Mouse (Mus musculus): ENCODE measurements around the gene Cacna1i. TPM values are rescaled to one million over a fixed set of nuclear protein-coding genes. Genes with fewer than 3 reads are reported as not detected.

Cacna1i gene
- polyA plus RNA-seq, 1 experiment from 2014 or later, result 0.05 TPM

- H3K27me3 ChIP-seq (ENCODE audit: control insufficient read depth, insufficient read depth, low read length), result no peaks in the 10 kb centered on the region
- no peak overlapping the region for H3K9ac ChIP-seq (ENCODE audit: low read length)
- no peaks in the 10 kb centered on the region for H3K36me3 ChIP-seq (ENCODE audit: control insufficient read depth, insufficient read depth, low read length)
- DNase-seq (ENCODE audit: low spot score) (no peak), ATAC-seq (ENCODE audit: insufficient read depth, low FRiP score, low TSS enrichment) (no peak)
- H3K4me3 ChIP-seq (ENCODE audit: low read depth, low read length), result no peak overlapping the region
- no peaks in the 10 kb centered on the region for H3K9me3 ChIP-seq (ENCODE audit: control insufficient read depth, low read length)
- no peak overlapping the region for H3K4me2 ChIP-seq (ENCODE audit: low read depth)
- 55% methylated on average over 3 of the region's 3 CpGs for WGBS
- H3K4me1 ChIP-seq (ENCODE audit: control insufficient read depth, insufficient read depth, low read length), result no peaks in the 10 kb centered on the region
- H3K27ac ChIP-seq (ENCODE audit: low read depth, low read length), result no peak overlapping the region
Observed at GRCm38 (mm10) chr15:80330276-80330675, 43.2 kb downstream of the Cacna1i start.

- no peak overlapping the region for H3K27ac ChIP-seq (ENCODE audit: low read depth, low read length)
- H3K4me3 ChIP-seq (ENCODE audit: low read depth, low read length), result no peak overlapping the region
- no peak overlapping the region for H3K4me2 ChIP-seq (ENCODE audit: low read depth)
- H3K9me3 ChIP-seq (ENCODE audit: control insufficient read depth, low read length), result no peaks in the 10 kb centered on the region
- H3K36me3 ChIP-seq (ENCODE audit: control insufficient read depth, insufficient read depth, low read length), result no peaks in the 10 kb centered on the region
- ATAC-seq (ENCODE audit: insufficient read depth, low FRiP score, low TSS enrichment) (no peak), DNase-seq (ENCODE audit: low spot score) (no peak)
- no peaks in the 10 kb centered on the region for H3K27me3 ChIP-seq (ENCODE audit: control insufficient read depth, insufficient read depth, low read length)
- no peak overlapping the region for H3K9ac ChIP-seq (ENCODE audit: low read length)
- 97% methylated on average over 10 of the region's 10 CpGs for WGBS
- no peaks in the 10 kb centered on the region for H3K4me1 ChIP-seq (ENCODE audit: control insufficient read depth, insufficient read depth, low read length)
Observed at GRCm38 (mm10) chr15:80334766-80335165, 47.7 kb downstream of the Cacna1i start.

GRCm38 (mm10) chr15:80335196-80335595 is 48.2 kb downstream of the Cacna1i start:
- H3K4me1 ChIP-seq (ENCODE audit: control insufficient read depth, insufficient read depth, low read length), result no peaks in the 10 kb centered on the region
- no peaks in the 10 kb centered on the region for H3K27me3 ChIP-seq (ENCODE audit: control insufficient read depth, insufficient read depth, low read length)
- no peak overlapping the region for H3K4me3 ChIP-seq (ENCODE audit: low read depth, low read length)
- no peaks in the 10 kb centered on the region for H3K9me3 ChIP-seq (ENCODE audit: control insufficient read depth, low read length)
- no peaks in the 10 kb centered on the region for H3K36me3 ChIP-seq (ENCODE audit: control insufficient read depth, insufficient read depth, low read length)
- WGBS, result 74% methylated on average over 7 of the region's 7 CpGs
- no peak overlapping the region for H3K9ac ChIP-seq (ENCODE audit: low read length)
- DNase-seq (ENCODE audit: low spot score), result no peak
- H3K4me2 ChIP-seq (ENCODE audit: low read depth), result no peak overlapping the region
- H3K27ac ChIP-seq (ENCODE audit: low read depth, low read length), result no peak overlapping the region
- ATAC-seq (ENCODE audit: insufficient read depth, low FRiP score, low TSS enrichment), result no peak

- no peak overlapping the region for H3K4me3 ChIP-seq (ENCODE audit: low read depth, low read length)
- H3K9ac ChIP-seq (ENCODE audit: low read length), result no peak overlapping the region
- H3K27me3 ChIP-seq (ENCODE audit: control insufficient read depth, insufficient read depth, low read length), result no peaks in the 10 kb centered on the region
- 70% methylated on average over 2 of the region's 2 CpGs for WGBS
- H3K27ac ChIP-seq (ENCODE audit: low read depth, low read length), result no peak overlapping the region
- no peak overlapping the region for H3K4me2 ChIP-seq (ENCODE audit: low read depth)
- DNase-seq (ENCODE audit: low spot score), result peak; percentile 20
- no peaks in the 10 kb centered on the region for H3K36me3 ChIP-seq (ENCODE audit: control insufficient read depth, insufficient read depth, low read length)
- no peaks in the 10 kb centered on the region for H3K9me3 ChIP-seq (ENCODE audit: control insufficient read depth, low read length)
- no peak for ATAC-seq (ENCODE audit: insufficient read depth, low FRiP score, low TSS enrichment)
- no peaks in the 10 kb centered on the region for H3K4me1 ChIP-seq (ENCODE audit: control insufficient read depth, insufficient read depth, low read length)
Observed at GRCm38 (mm10) chr15:80340348-80340747, 53.3 kb downstream of the Cacna1i start.

GRCm38 (mm10) chr15:80342394-80342793 is 55.4 kb downstream of the Cacna1i start:
- no peaks in the 10 kb centered on the region for H3K4me1 ChIP-seq (ENCODE audit: control insufficient read depth, insufficient read depth, low read length)
- no peak overlapping the region for H3K27ac ChIP-seq (ENCODE audit: low read depth, low read length)
- H3K36me3 ChIP-seq (ENCODE audit: control insufficient read depth, insufficient read depth, low read length), result no peaks in the 10 kb centered on the region
- DNase-seq (ENCODE audit: low spot score), result no peak
- H3K4me3 ChIP-seq (ENCODE audit: low read depth, low read length), result no peak overlapping the region
- no peak overlapping the region for H3K9ac ChIP-seq (ENCODE audit: low read length)
- H3K27me3 ChIP-seq (ENCODE audit: control insufficient read depth, insufficient read depth, low read length), result no peaks in the 10 kb centered on the region
- 78% methylated on average over 4 of the region's 4 CpGs for WGBS
- H3K4me2 ChIP-seq (ENCODE audit: low read depth), result no peak overlapping the region
- no peaks in the 10 kb centered on the region for H3K9me3 ChIP-seq (ENCODE audit: control insufficient read depth, low read length)
- no peak for ATAC-seq (ENCODE audit: insufficient read depth, low FRiP score, low TSS enrichment)

- H3K4me2 ChIP-seq (ENCODE audit: low read depth), result no peak overlapping the region
- H3K9ac ChIP-seq (ENCODE audit: low read length), result no peak overlapping the region; the same call in 1 of the 2 replicates
- H3K27me3 ChIP-seq (ENCODE audit: control insufficient read depth, insufficient read depth, low read length), result no peaks in the 10 kb centered on the region
- H3K9me3 ChIP-seq (ENCODE audit: control insufficient read depth, low read length), result no peaks in the 10 kb centered on the region
- ATAC-seq (ENCODE audit: insufficient read depth, low FRiP score, low TSS enrichment), result no peak
- no peak overlapping the region for H3K27ac ChIP-seq (ENCODE audit: low read depth, low read length)
- WGBS, result 57% methylated on average over 10 of the region's 10 CpGs
- H3K4me3 ChIP-seq (ENCODE audit: low read depth, low read length), result no peak overlapping the region
- DNase-seq (ENCODE audit: low spot score), result no peak
- H3K36me3 ChIP-seq (ENCODE audit: control insufficient read depth, insufficient read depth, low read length), result no peaks in the 10 kb centered on the region
- H3K4me1 ChIP-seq (ENCODE audit: control insufficient read depth, insufficient read depth, low read length), result no peaks in the 10 kb centered on the region
Observed at GRCm38 (mm10) chr15:80343031-80343430, 56.0 kb downstream of the Cacna1i start.

- Histone ChIP-seq H3K4me1 (ENCODE audit: control insufficient read depth, insufficient read depth, low read length) (no peaks in the 10 kb centered on the region), H3K4me3 (ENCODE audit: low read depth, low read length) (no peak overlapping the region), H3K27me3 (ENCODE audit: control insufficient read depth, insufficient read depth, low read length) (no peaks in the 10 kb centered on the region), H3K9ac (ENCODE audit: low read length) (no peak overlapping the region), H3K9me3 (ENCODE audit: control insufficient read depth, low read length) (no peaks in the 10 kb centered on the region), H3K27ac (ENCODE audit: low read depth, low read length) (no peak overlapping the region), H3K36me3 (ENCODE audit: control insufficient read depth, insufficient read depth, low read length) (no peaks in the 10 kb centered on the region), H3K4me2 (ENCODE audit: low read depth) (no peak overlapping the region)
- 98% methylated on average over 5 of the region's 5 CpGs for whole genome bisulfite sequencing
- ATAC-seq (ENCODE audit: insufficient read depth, low FRiP score, low TSS enrichment) (no peak), DNase-seq (ENCODE audit: low spot score) (no peak)
Observed at GRCm38 (mm10) chr15:80343731-80344130, 56.7 kb downstream of the Cacna1i start.

- Histone ChIP-seq H3K4me2 (ENCODE audit: low read depth) (no peak overlapping the region), H3K36me3 (ENCODE audit: control insufficient read depth, insufficient read depth, low read length) (no peaks in the 10 kb centered on the region), H3K9ac (ENCODE audit: low read length) (no peak overlapping the region), H3K9me3 (ENCODE audit: control insufficient read depth, low read length) (no peaks in the 10 kb centered on the region), H3K4me1 (ENCODE audit: control insufficient read depth, insufficient read depth, low read length) (no peaks in the 10 kb centered on the region), H3K27me3 (ENCODE audit: control insufficient read depth, insufficient read depth, low read length) (no peaks in the 10 kb centered on the region), H3K27ac (ENCODE audit: low read depth, low read length) (no peak overlapping the region), H3K4me3 (ENCODE audit: low read depth, low read length) (no peak overlapping the region)
- ATAC-seq (ENCODE audit: insufficient read depth, low FRiP score, low TSS enrichment) (no peak), DNase-seq (ENCODE audit: low spot score) (no peak)
- WGBS, result 83% methylated on average over 7 of the region's 7 CpGs
Observed at GRCm38 (mm10) chr15:80346510-80346909, 59.5 kb downstream of the Cacna1i start.

- ATAC-seq (ENCODE audit: insufficient read depth, low FRiP score, low TSS enrichment) (no peak), DNase-seq (ENCODE audit: low spot score) (no peak)
- no peak overlapping the region for H3K4me2 ChIP-seq (ENCODE audit: low read depth)
- no peak overlapping the region for H3K9ac ChIP-seq (ENCODE audit: low read length)
- H3K9me3 ChIP-seq (ENCODE audit: control insufficient read depth, low read length), result no peaks in the 10 kb centered on the region
- H3K4me3 ChIP-seq (ENCODE audit: low read depth, low read length), result no peak overlapping the region
- H3K36me3 ChIP-seq (ENCODE audit: control insufficient read depth, insufficient read depth, low read length), result no peaks in the 10 kb centered on the region
- H3K27ac ChIP-seq (ENCODE audit: low read depth, low read length), result no peak overlapping the region
- no peaks in the 10 kb centered on the region for H3K27me3 ChIP-seq (ENCODE audit: control insufficient read depth, insufficient read depth, low read length)
- no peaks in the 10 kb centered on the region for H3K4me1 ChIP-seq (ENCODE audit: control insufficient read depth, insufficient read depth, low read length)
- WGBS, result 84% methylated on average over 5 of the region's 5 CpGs
Observed at GRCm38 (mm10) chr15:80350431-80350830, 63.4 kb downstream of the Cacna1i start.

Data from neural tube, embryonic 11.5 days (tissue).